Mouse (Mus musculus): ENCODE data around the gene Rac3.

GRCm38 (mm10) chr11:120672687-120673593 lies 48.3 kb upstream of the Rac3 start, which contains the start of gene Aspscr1:
- TF ChIP-seq GATA1 (IDR thresholded peaks at IDR 0.05; ENCODE audit: low read length) (no peak), TAL1 (IDR thresholded peaks at IDR 0.05; ENCODE audit: low read length) (no peak)

Data from erythroblast, embryonic 14.5 days (primary cell).